Mouse (Mus musculus): ENCODE measurements around the gene Ano6. TPM values are rescaled to one million over a fixed set of nuclear protein-coding genes. Genes with fewer than 3 reads are reported as not detected.

The Ano6 gene
- polyA plus RNA-seq, 1 experiment from 2014 or later = 6.9 TPM

- ATAC-seq (no peak), DNase-seq (no peak)
- Histone ChIP-seq H3K4me3 (ENCODE audit: low read depth, low read length) (no peak overlapping the region), H3K4me1 (ENCODE audit: insufficient read depth) (no peaks in the 10 kb centered on the region), H3K4me2 (ENCODE audit: low read depth, low read length) (no peak overlapping the region), H3K27ac (ENCODE audit: low read depth) (no peak overlapping the region), H3K9me3 (ENCODE audit: low read length) (peaks cover 4% of the 10 kb centered on the region; the same call in 1 of the 2 replicates), H3K9ac (replicated peaks) (no peak overlapping the region), H3K36me3 (replicated peaks; ENCODE audit: insufficient read depth, low read length) (no peaks in the 10 kb centered on the region), H3K27me3 (ENCODE audit: insufficient read depth, low read length) (no peaks in the 10 kb centered on the region)
- TF ChIP-seq CTCF (IDR thresholded peaks at IDR 0.05; ENCODE audit: low read depth) (no peak), EP300 (IDR thresholded peaks at IDR 0.05; ENCODE audit: low read depth) (no peak)
- 86% methylated on average over 3 of the region's 3 CpGs for WGBS (ENCODE audit: insufficient replicate concordance)
Measured at GRCm38 (mm10) chr15:96020465-96020864, 229.8 kb downstream of the Ano6 start.

GRCm38 (mm10) chr15:96021506-96021905, 230.9 kb downstream of the Ano6 start:
- TF ChIP-seq EP300 (IDR thresholded peaks at IDR 0.05; ENCODE audit: low read depth) = no peak
- TF ChIP-seq CTCF (IDR thresholded peaks at IDR 0.05; ENCODE audit: low read depth) = no peak
- Histone ChIP-seq H3K36me3 (replicated peaks; ENCODE audit: insufficient read depth, low read length) (no peaks in the 10 kb centered on the region), H3K4me2 (ENCODE audit: low read depth, low read length) (no peak overlapping the region), H3K4me1 (ENCODE audit: insufficient read depth) (no peaks in the 10 kb centered on the region), H3K27me3 (ENCODE audit: insufficient read depth, low read length) (no peaks in the 10 kb centered on the region), H3K4me3 (ENCODE audit: low read depth, low read length) (no peak overlapping the region), H3K9me3 (ENCODE audit: low read length) (0 out of 2 replicates have a peak, but pooled peaks cover under 1% of the 10 kb centered on the region), H3K9ac (replicated peaks) (no peak overlapping the region), H3K27ac (ENCODE audit: low read depth) (no peak overlapping the region)
- 62% methylated on average over 10 of the region's 10 CpGs for WGBS (ENCODE audit: insufficient replicate concordance)
- no peak for DNase-seq
- ATAC-seq = no peak

Small RNAs within 50 kb of the gene (microRNA-seq; reads per million reads assigned to microRNA genes)
- gene Gm25070 = not detected

Other genes starting within 250 kb of the Ano6 start
- gene Dbx2, start 134.9 kb upstream of the Ano6 start, polyA plus RNA-seq (2015; fragmentation: Nextera tagmentation; extraction: Ambion mirVana) = not detected in 2 replicates